Mouse (Mus musculus): ENCODE data around the gene St5. TPM values are rescaled to one million over a fixed set of nuclear protein-coding genes. Genes with fewer than 3 reads are reported as not detected.

St5 gene
- polyA plus RNA-seq, 1 experiment = 44.8 TPM

DNA sequence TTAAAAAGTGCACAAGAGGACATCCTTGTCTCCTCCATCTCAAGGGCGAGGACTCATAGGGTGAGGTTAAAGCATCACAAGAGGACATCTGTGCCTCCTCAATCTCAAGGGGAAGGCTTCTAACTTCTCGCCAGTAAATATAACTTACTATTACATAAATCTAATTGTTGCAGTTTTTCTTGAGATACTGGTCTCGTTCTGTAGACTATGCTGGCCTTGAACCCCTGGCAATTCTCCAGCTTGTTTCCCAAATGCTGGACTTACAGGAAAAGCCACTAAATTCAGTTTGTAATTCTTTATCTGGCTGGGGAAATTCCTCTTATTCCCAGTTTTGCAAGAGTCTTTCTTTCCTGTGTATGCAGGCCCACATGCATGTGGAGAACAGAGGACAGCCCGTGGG, 31.4 kb upstream of the St5 start:
- no peak overlapping the region for H3K27ac ChIP-seq (ENCODE audit: insufficient read depth, low read length)
- DNase-seq = no peak
- H3K4me3 ChIP-seq (replicated peaks; ENCODE audit: insufficient read depth, low read depth, low read length) = no peak overlapping the region
- H3K4me1 ChIP-seq (ENCODE audit: control insufficient read depth, insufficient read depth, low read length) = no peaks in the 10 kb centered on the region
- no peaks in the 10 kb centered on the region for H3K27me3 ChIP-seq (ENCODE audit: control insufficient read depth, insufficient read depth, low read length)
- 89% methylated on average over 4 of the region's 4 CpGs for WGBS
- TF ChIP-seq CTCF (IDR thresholded peaks at IDR 0.05; ENCODE audit: borderline replicate concordance, insufficient read depth, low read depth, low read length) (no peak), POLR2A (IDR thresholded peaks at IDR 0.05; ENCODE audit: borderline replicate concordance, insufficient read depth, low read length) (no peak)

DNA sequence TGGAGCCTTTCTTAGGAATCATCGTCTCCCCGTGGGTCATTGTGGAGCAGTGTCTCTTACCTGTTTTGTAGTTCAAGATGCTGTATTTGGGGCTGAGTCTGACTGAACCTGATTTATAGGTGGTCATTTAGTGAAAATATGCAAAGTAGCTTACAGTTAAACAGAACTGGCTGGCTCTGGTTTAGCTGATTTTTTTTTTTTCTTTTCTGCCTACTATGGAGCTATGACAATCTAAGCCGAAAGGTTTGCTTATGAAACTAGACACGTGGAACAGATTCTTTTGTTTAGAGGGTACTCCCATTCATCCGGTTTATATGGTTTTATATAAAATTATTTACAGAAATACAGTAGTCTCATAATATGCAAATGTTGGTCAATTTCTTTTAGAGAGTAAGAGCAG, 28.2 kb upstream of the St5 start, which contains the start of gene Ascl3:
Ascl3 (minus strand) TSS at position 101 of the 400 bp plus-strand sequence.
- no peak within 1 kb of the TSS for H3K27ac ChIP-seq (ENCODE audit: insufficient read depth, low read length)
- no peak for DNase-seq
- no peaks in the 10 kb centered on the region for H3K4me1 ChIP-seq (ENCODE audit: control insufficient read depth, insufficient read depth, low read length)
- H3K27me3 ChIP-seq (ENCODE audit: control insufficient read depth, insufficient read depth, low read length) = no peaks in the 10 kb centered on the region
- no peak within 1 kb of the TSS for H3K4me3 ChIP-seq (replicated peaks; ENCODE audit: insufficient read depth, low read depth, low read length)
- TF ChIP-seq POLR2A (IDR thresholded peaks at IDR 0.05; ENCODE audit: borderline replicate concordance, insufficient read depth, low read length) (no peak), CTCF (IDR thresholded peaks at IDR 0.05; ENCODE audit: borderline replicate concordance, insufficient read depth, low read depth, low read length) (no peak)
- 94% methylated on average over 5 of the region's 5 CpGs for WGBS

DNA sequence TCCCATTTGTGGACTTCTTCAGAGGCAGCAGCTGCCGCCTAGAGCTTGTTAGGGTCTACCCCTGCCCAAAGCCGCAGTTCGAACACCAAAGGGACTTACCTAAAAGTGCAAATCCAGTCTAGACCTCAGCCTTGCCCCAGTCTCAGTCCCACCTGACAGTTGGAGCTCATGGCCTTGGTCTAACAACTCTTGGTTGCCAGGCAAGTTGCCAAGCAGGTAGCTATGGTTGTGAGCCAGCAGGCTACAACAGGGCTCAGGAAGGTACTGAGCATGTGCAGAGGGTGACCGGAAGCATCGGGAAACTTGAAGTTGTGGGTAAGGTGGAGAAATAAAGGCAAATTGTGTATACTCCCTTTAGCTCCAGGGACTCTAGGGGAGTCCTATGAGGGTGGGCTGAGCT, 20.3 kb upstream of the St5 start, which contains the start of gene BC051019:
BC051019 (minus strand) TSS at position 154 of the 400 bp plus-strand sequence.
- no peak for DNase-seq
- WGBS = 94% methylated on average over 5 of the region's 5 CpGs
- Histone ChIP-seq H3K4me1 (ENCODE audit: control insufficient read depth, insufficient read depth, low read length) (no peaks in the 10 kb centered on the region), H3K27ac (ENCODE audit: insufficient read depth, low read length) (no peak within 1 kb of the TSS), H3K4me3 (replicated peaks; ENCODE audit: insufficient read depth, low read depth, low read length) (no peak within 1 kb of the TSS), H3K27me3 (ENCODE audit: control insufficient read depth, insufficient read depth, low read length) (no peaks in the 10 kb centered on the region)
- TF ChIP-seq POLR2A (IDR thresholded peaks at IDR 0.05; ENCODE audit: borderline replicate concordance, insufficient read depth, low read length) (no peak), CTCF (IDR thresholded peaks at IDR 0.05; ENCODE audit: borderline replicate concordance, insufficient read depth, low read depth, low read length) (no peak)

DNA sequence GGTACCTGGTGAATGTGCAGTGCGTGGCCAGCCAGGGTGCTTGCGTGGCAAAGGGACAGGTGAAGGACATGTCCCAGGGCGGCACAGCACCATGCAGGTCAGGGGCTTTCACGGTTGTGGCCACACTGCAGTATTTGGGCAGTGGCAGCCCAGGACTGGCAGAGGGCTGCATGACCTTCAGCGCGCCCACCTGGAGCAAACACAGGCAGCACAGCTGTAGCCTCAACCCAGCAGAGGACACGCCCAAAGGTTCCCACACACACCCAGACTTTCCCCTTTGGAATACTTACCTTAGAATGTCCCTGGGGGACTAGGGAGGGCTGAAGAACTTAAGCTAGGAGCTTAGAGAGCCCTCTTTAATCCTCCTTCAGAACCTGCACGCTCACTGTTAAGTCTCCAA, 19.7 kb upstream of the St5 start:
- 94% methylated on average over 8 of the region's 8 CpGs for WGBS
- no peak for DNase-seq
- no peaks in the 10 kb centered on the region for H3K27me3 ChIP-seq (ENCODE audit: control insufficient read depth, insufficient read depth, low read length)
- no peaks in the 10 kb centered on the region for H3K4me1 ChIP-seq (ENCODE audit: control insufficient read depth, insufficient read depth, low read length)
- H3K4me3 ChIP-seq (replicated peaks; ENCODE audit: insufficient read depth, low read depth, low read length) = no peak overlapping the region
- no peak overlapping the region for H3K27ac ChIP-seq (ENCODE audit: insufficient read depth, low read length)
- TF ChIP-seq CTCF (IDR thresholded peaks at IDR 0.05; ENCODE audit: borderline replicate concordance, insufficient read depth, low read depth, low read length) = no peak
- no peak for TF ChIP-seq POLR2A (IDR thresholded peaks at IDR 0.05; ENCODE audit: borderline replicate concordance, insufficient read depth, low read length)

DNA sequence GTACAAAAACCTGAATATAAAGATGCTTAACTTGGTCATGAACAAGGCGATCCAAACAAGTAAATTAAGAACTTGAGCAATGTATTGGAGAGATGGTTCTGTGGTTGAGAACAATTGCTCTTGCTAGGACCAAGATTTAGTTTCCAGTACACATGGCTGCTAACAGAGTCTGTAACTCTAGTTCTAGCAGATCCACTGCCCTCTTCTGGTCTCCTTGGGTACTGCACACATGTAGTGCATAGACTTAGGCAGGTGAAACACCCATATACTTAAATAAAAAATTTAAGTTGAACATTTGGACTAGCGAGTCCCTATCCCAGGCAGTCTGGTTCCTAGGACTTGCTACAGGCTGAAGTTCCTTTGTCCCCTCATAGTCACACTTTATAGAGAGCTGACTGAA, 19.2 kb upstream of the St5 start:
- no peaks in the 10 kb centered on the region for H3K4me1 ChIP-seq (ENCODE audit: control insufficient read depth, insufficient read depth, low read length)
- no peak overlapping the region for H3K4me3 ChIP-seq (replicated peaks; ENCODE audit: insufficient read depth, low read depth, low read length)
- H3K27me3 ChIP-seq (ENCODE audit: control insufficient read depth, insufficient read depth, low read length) = no peaks in the 10 kb centered on the region
- WGBS = over 99% methylated on average over 2 of the region's 2 CpGs
- no peak overlapping the region for H3K27ac ChIP-seq (ENCODE audit: insufficient read depth, low read length)
- no peak for DNase-seq
- TF ChIP-seq CTCF (IDR thresholded peaks at IDR 0.05; ENCODE audit: borderline replicate concordance, insufficient read depth, low read depth, low read length) = no peak
- TF ChIP-seq POLR2A (IDR thresholded peaks at IDR 0.05; ENCODE audit: borderline replicate concordance, insufficient read depth, low read length) = no peak

DNA sequence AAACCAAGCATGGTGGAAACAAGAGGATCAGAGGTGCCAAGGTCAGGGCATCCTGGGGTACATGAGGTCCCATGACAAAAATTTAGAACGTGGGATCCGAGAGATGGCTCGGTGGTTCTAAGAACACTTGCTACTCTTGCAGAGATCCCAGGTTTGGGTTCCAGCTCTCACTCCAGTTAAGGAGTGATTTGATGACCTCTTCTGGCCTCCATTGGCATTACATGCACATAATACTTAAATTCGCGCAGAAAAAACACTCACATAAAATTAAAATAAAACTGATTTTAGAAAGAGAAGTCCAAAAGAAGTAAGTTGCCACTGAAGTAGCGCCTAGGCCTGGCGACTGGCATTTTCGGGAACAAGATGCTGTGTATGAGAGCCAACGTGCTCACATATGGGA, 15.9 kb upstream of the St5 start:
- peak in 1 of 2 experiments; percentile 29 for DNase-seq
- WGBS = 51% methylated on average over 9 of the region's 9 CpGs
- Histone ChIP-seq H3K27me3 (ENCODE audit: control insufficient read depth, insufficient read depth, low read length) (no peaks in the 10 kb centered on the region), H3K27ac (ENCODE audit: insufficient read depth, low read length) (no peak overlapping the region), H3K4me3 (replicated peaks; ENCODE audit: insufficient read depth, low read depth, low read length) (no peak overlapping the region), H3K4me1 (ENCODE audit: control insufficient read depth, insufficient read depth, low read length) (no peaks in the 10 kb centered on the region)
- TF ChIP-seq CTCF (IDR thresholded peaks at IDR 0.05; ENCODE audit: borderline replicate concordance, insufficient read depth, low read depth, low read length) (no peak; the same call in 1 of the 2 replicates), POLR2A (IDR thresholded peaks at IDR 0.05; ENCODE audit: borderline replicate concordance, insufficient read depth, low read length) (no peak)

DNA sequence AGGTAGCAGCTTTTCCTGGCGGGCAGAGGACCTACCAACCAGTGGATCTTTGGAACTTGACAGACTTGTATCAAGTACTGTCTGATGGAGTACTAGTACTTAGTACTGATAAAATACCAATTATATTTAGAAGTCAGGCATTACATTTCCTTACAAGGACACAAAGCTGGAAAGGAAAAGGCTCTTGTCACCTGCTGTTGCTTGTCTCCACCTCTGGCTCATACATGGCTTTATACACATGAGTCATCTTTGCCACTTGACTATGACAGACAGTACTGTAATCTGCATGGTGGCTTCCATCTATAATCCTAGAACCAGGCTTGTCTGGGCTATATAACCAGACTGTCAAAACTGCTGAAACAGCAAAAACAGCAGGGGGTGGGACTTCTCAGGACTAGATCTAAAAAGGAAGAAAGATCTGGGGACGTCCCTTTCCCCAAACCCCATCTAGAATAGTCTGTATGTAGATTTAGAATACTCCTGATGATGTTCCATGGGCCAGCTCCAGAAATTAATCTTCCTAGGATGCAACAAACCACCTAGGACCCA, 10.1 kb upstream of the St5 start:
- Histone ChIP-seq H3K4me1 (ENCODE audit: control insufficient read depth, insufficient read depth, low read length) (no peaks in the 10 kb centered on the region), H3K27me3 (ENCODE audit: control insufficient read depth, insufficient read depth, low read length) (no peaks in the 10 kb centered on the region), H3K27ac (ENCODE audit: insufficient read depth, low read length) (no peak overlapping the region), H3K4me3 (replicated peaks; ENCODE audit: insufficient read depth, low read depth, low read length) (no peak overlapping the region)
- TF ChIP-seq POLR2A (IDR thresholded peaks at IDR 0.05; ENCODE audit: borderline replicate concordance, insufficient read depth, low read length) (no peak), CTCF (IDR thresholded peaks at IDR 0.05; ENCODE audit: borderline replicate concordance, insufficient read depth, low read depth, low read length) (no peak)
- WGBS = 85% methylated on average over 2 of the region's 2 CpGs
- no peak for DNase-seq

DNA sequence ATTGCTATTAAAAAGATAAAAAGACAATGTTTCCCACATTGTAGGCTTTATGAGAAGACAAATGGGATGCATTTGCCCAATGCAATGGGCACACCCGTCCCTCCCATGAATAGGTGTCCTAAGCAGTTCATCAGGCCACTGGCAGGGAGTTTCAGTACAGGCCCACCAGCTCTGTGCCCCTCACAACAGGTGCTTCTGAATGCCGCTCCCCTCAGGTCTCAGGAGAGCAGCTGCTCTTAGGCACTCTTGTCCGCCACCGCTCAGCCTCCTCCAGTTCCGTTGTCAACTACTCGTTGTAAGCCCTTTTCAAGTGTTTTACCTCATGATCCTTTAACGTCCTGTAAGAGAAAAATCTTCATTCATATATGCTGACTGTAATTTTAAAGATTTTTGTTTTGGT, 8.8 kb upstream of the St5 start:
- DNase-seq = no peak

More for the DNA sequence above, 8.8 kb upstream of the St5 start:
- no peaks in the 10 kb centered on the region for H3K4me1 ChIP-seq (ENCODE audit: control insufficient read depth, insufficient read depth, low read length)
- 91% methylated on average over 7 of the region's 7 CpGs for WGBS
- no peak overlapping the region for H3K4me3 ChIP-seq (replicated peaks; ENCODE audit: insufficient read depth, low read depth, low read length)
- TF ChIP-seq CTCF (IDR thresholded peaks at IDR 0.05; ENCODE audit: borderline replicate concordance, insufficient read depth, low read depth, low read length) = no peak
- TF ChIP-seq POLR2A (IDR thresholded peaks at IDR 0.05; ENCODE audit: borderline replicate concordance, insufficient read depth, low read length) = no peak
- no peak overlapping the region for H3K27ac ChIP-seq (ENCODE audit: insufficient read depth, low read length)
- H3K27me3 ChIP-seq (ENCODE audit: control insufficient read depth, insufficient read depth, low read length) = no peaks in the 10 kb centered on the region

Data from cerebellum, adult 2 months (tissue).